Mouse (Mus musculus): ENCODE measurements around the gene Copa. TPM values are rescaled to one million over a fixed set of nuclear protein-coding genes. Genes with fewer than 3 reads are reported as not detected.

Gene Copa
- total and polyA plus RNA-seq, 3 experiments = 50.6 to 320 (median 166) TPM

- no peak for TF ChIP-seq TAL1 (conservative IDR thresholded peaks at IDR 0.05; ENCODE audit: low read depth, low read length)
- TF ChIP-seq GATA1 (IDR thresholded peaks at IDR 0.05; ENCODE audit: borderline replicate concordance, low read length) = no peak
- TF ChIP-seq CTCF (IDR thresholded peaks at IDR 0.05; ENCODE audit: low read depth, low read length) = peak; percentile 45; the same call in 1 of the 2 replicates
- TF ChIP-seq POLR2AphosphoS5 (IDR thresholded peaks at IDR 0.05; ENCODE audit: insufficient replicate concordance, low read depth, low read length) = no peak
- TF ChIP-seq GATA2 (IDR thresholded peaks at IDR 0.05; ENCODE audit: borderline replicate concordance, low read depth, low read length) = no peak
- no peak overlapping the region for H3K4me3 ChIP-seq (ENCODE audit: low read depth, low read length)
- ATAC-seq (ENCODE audit: extremely low read depth, insufficient number of reproducible peaks, low FRiP score, poor library complexity, severe bottlenecking) = no peak; the same call in 1 of the 2 replicates
- H3K36me3 ChIP-seq (replicated peaks) = peaks cover 93% of the 10 kb centered on the region
- no peaks in the 10 kb centered on the region for H3K9me3 ChIP-seq (replicated peaks)
- no peak for DNase-seq (ENCODE audit: low spot score)
- no peaks in the 10 kb centered on the region for H3K27me3 ChIP-seq (ENCODE audit: insufficient read depth, low read length)
- H3K4me1 ChIP-seq (ENCODE audit: insufficient read depth, low read depth, low read length) = peaks cover 8% of the 10 kb centered on the region
Measured at GRCm38 (mm10) chr1:172119720-172120119, 37.4 kb downstream of the Copa start.

GRCm38 (mm10) chr1:172122671-172123070 is 40.3 kb downstream of the Copa start:
- H3K27me3 ChIP-seq (ENCODE audit: insufficient read depth, low read length) = no peaks in the 10 kb centered on the region
- ATAC-seq (ENCODE audit: extremely low read depth, insufficient number of reproducible peaks, low FRiP score, poor library complexity, severe bottlenecking) (no peak), DNase-seq (ENCODE audit: low spot score) (no peak)
- no peaks in the 10 kb centered on the region for H3K9me3 ChIP-seq (replicated peaks)
- H3K4me1 ChIP-seq (ENCODE audit: insufficient read depth, low read depth, low read length) = peaks cover 19% of the 10 kb centered on the region
- TF ChIP-seq POLR2AphosphoS5 (IDR thresholded peaks at IDR 0.05; ENCODE audit: insufficient replicate concordance, low read depth, low read length) (no peak), TAL1 (conservative IDR thresholded peaks at IDR 0.05; ENCODE audit: low read depth, low read length) (no peak), CTCF (IDR thresholded peaks at IDR 0.05; ENCODE audit: low read depth, low read length) (no peak), GATA1 (IDR thresholded peaks at IDR 0.05; ENCODE audit: borderline replicate concordance, low read length) (no peak), GATA2 (IDR thresholded peaks at IDR 0.05; ENCODE audit: borderline replicate concordance, low read depth, low read length) (no peak)
- peaks cover 64% of the 10 kb centered on the region for H3K36me3 ChIP-seq (replicated peaks)
- H3K4me3 ChIP-seq (ENCODE audit: low read depth, low read length) = no peak overlapping the region

GRCm38 (mm10) chr1:172124572-172124971 is 42.2 kb downstream of the Copa start:
- H3K27me3 ChIP-seq (ENCODE audit: insufficient read depth, low read length) = no peaks in the 10 kb centered on the region
- H3K4me1 ChIP-seq (ENCODE audit: insufficient read depth, low read depth, low read length) = peaks cover 21% of the 10 kb centered on the region
- ATAC-seq (ENCODE audit: extremely low read depth, insufficient number of reproducible peaks, low FRiP score, poor library complexity, severe bottlenecking) (no peak), DNase-seq (ENCODE audit: low spot score) (no peak)
- no peaks in the 10 kb centered on the region for H3K9me3 ChIP-seq (replicated peaks)
- peaks cover 59% of the 10 kb centered on the region for H3K36me3 ChIP-seq (replicated peaks)
- TF ChIP-seq GATA1 (IDR thresholded peaks at IDR 0.05; ENCODE audit: borderline replicate concordance, low read length) (no peak), CTCF (IDR thresholded peaks at IDR 0.05; ENCODE audit: low read depth, low read length) (no peak), TAL1 (conservative IDR thresholded peaks at IDR 0.05; ENCODE audit: low read depth, low read length) (no peak), POLR2AphosphoS5 (IDR thresholded peaks at IDR 0.05; ENCODE audit: insufficient replicate concordance, low read depth, low read length) (no peak), GATA2 (IDR thresholded peaks at IDR 0.05; ENCODE audit: borderline replicate concordance, low read depth, low read length) (no peak)
- H3K4me3 ChIP-seq (ENCODE audit: low read depth, low read length) = no peak overlapping the region

- peak; percentile 92 for ATAC-seq (ENCODE audit: extremely low read depth, insufficient number of reproducible peaks, low FRiP score, poor library complexity, severe bottlenecking)
Measured at GRCm38 (mm10) chr1:172126376-172127347, 44.3 kb downstream of the Copa start, which contains the start of gene Pex19. Gene Pex19, plus strand, starts transcription at chr1:172126755.

GRCm38 (mm10) chr1:172127487-172127886 is 45.2 kb downstream of the Copa start:
- Histone ChIP-seq H3K4me1 (ENCODE audit: insufficient read depth, low read depth, low read length) (peaks cover 21% of the 10 kb centered on the region), H3K36me3 (replicated peaks) (peaks cover 55% of the 10 kb centered on the region), H3K27me3 (ENCODE audit: insufficient read depth, low read length) (no peaks in the 10 kb centered on the region), H3K9me3 (replicated peaks) (no peaks in the 10 kb centered on the region), H3K4me3 (ENCODE audit: low read depth, low read length) (peak overlapping the region; percentile 76)
- no peak for ATAC-seq (ENCODE audit: extremely low read depth, insufficient number of reproducible peaks, low FRiP score, poor library complexity, severe bottlenecking)
- TF ChIP-seq CTCF (IDR thresholded peaks at IDR 0.05; ENCODE audit: low read depth, low read length) (no peak), POLR2AphosphoS5 (IDR thresholded peaks at IDR 0.05; ENCODE audit: insufficient replicate concordance, low read depth, low read length) (no peak), GATA2 (IDR thresholded peaks at IDR 0.05; ENCODE audit: borderline replicate concordance, low read depth, low read length) (no peak), TAL1 (conservative IDR thresholded peaks at IDR 0.05; ENCODE audit: low read depth, low read length) (no peak), GATA1 (IDR thresholded peaks at IDR 0.05; ENCODE audit: borderline replicate concordance, low read length) (no peak)
- no peak for DNase-seq (ENCODE audit: low spot score)

More at GRCm38 (mm10) chr1:172126376-172127347, 44.3 kb downstream of the Copa start, which contains the start of gene Pex19:
- peak; percentile 73 for DNase-seq (ENCODE audit: low spot score)
- peaks cover 21% of the 10 kb centered on the region for H3K4me1 ChIP-seq (ENCODE audit: insufficient read depth, low read depth, low read length)
- TF ChIP-seq GATA1 (IDR thresholded peaks at IDR 0.05; ENCODE audit: borderline replicate concordance, low read length) = no peak
- no peak for TF ChIP-seq POLR2AphosphoS5 (IDR thresholded peaks at IDR 0.05; ENCODE audit: insufficient replicate concordance, low read depth, low read length)
- no peak for TF ChIP-seq GATA2 (IDR thresholded peaks at IDR 0.05; ENCODE audit: borderline replicate concordance, low read depth, low read length)
- TF ChIP-seq CTCF (IDR thresholded peaks at IDR 0.05; ENCODE audit: low read depth, low read length) = no peak
- no peak for TF ChIP-seq TAL1 (conservative IDR thresholded peaks at IDR 0.05; ENCODE audit: low read depth, low read length)
- no peaks in the 10 kb centered on the region for H3K9me3 ChIP-seq (replicated peaks)
- peaks cover 55% of the 10 kb centered on the region for H3K36me3 ChIP-seq (replicated peaks)
- H3K4me3 ChIP-seq (ENCODE audit: low read depth, low read length) = peak within 1 kb of the TSS; percentile 76
- H3K27me3 ChIP-seq (ENCODE audit: insufficient read depth, low read length) = no peaks in the 10 kb centered on the region

- H3K4me3 ChIP-seq (ENCODE audit: low read depth, low read length) = no peak overlapping the region; the same call in 1 of the 2 replicates
- peaks cover 55% of the 10 kb centered on the region for H3K36me3 ChIP-seq (replicated peaks)
- H3K4me1 ChIP-seq (ENCODE audit: insufficient read depth, low read depth, low read length) = peaks cover 28% of the 10 kb centered on the region
- DNase-seq (ENCODE audit: low spot score) (no peak), ATAC-seq (ENCODE audit: extremely low read depth, insufficient number of reproducible peaks, low FRiP score, poor library complexity, severe bottlenecking) (no peak)
- H3K27me3 ChIP-seq (ENCODE audit: insufficient read depth, low read length) = no peaks in the 10 kb centered on the region
- TF ChIP-seq POLR2AphosphoS5 (IDR thresholded peaks at IDR 0.05; ENCODE audit: insufficient replicate concordance, low read depth, low read length) (no peak), CTCF (IDR thresholded peaks at IDR 0.05; ENCODE audit: low read depth, low read length) (no peak), GATA2 (IDR thresholded peaks at IDR 0.05; ENCODE audit: borderline replicate concordance, low read depth, low read length) (no peak), GATA1 (IDR thresholded peaks at IDR 0.05; ENCODE audit: borderline replicate concordance, low read length) (no peak), TAL1 (conservative IDR thresholded peaks at IDR 0.05; ENCODE audit: low read depth, low read length) (no peak)
- H3K9me3 ChIP-seq (replicated peaks) = no peaks in the 10 kb centered on the region
Measured at GRCm38 (mm10) chr1:172128563-172128962, 46.2 kb downstream of the Copa start.

Measured in G1E (cell line).